Mouse (Mus musculus) adrenal gland (tissue): ENCODE results near the gene Ccndbp1.
"Not testable (repeated sequence)": the region's sequence is repeated elsewhere in the genome, so short reads cannot be mapped to it uniquely, and the experiment has no call there.

Experiments
- intact Hi-C: fragments of 180-260 bp; cut with DNase I; formaldehyde crosslinking; loops from one replicate; pipeline ENCODE4 v1.15.1; 2025
- long read RNA-seq, 2 experiments: library from polyadenylated mRNA; unstranded; transcript quantifications; one replicate each; pipeline ENCODE4 v2.0.0; 2020; ENCODE audit warnings: borderline replicate concordance in 1 of 2; ENCODE audit not compliant: insufficient replicate concordance in 1 of 2

Ccndbp1 gene
- long read RNA-seq, experiment 1, transcript Ccndbp1-201 (11 exons, 1,569 nt) = major isoform, 50 of 60 reads
- long read RNA-seq, experiment 1, partial matches to known transcripts = 3 of 60 reads
- long read RNA-seq, experiment 1, other reads (novel, unspliced or antisense) = 6 of 60 reads
- long read RNA-seq, experiment 2, transcript Ccndbp1-201 (11 exons, 1,569 nt) = major isoform, 54 of 62 reads
- long read RNA-seq, experiment 2, partial matches to known transcripts = 1 of 62 reads
- long read RNA-seq, experiment 2, other reads (novel, unspliced or antisense) = 4 of 62 reads

- intact Hi-C loops = no loop called here
Measured at GRCm38 (mm10) chr2:121007925-121008663, at the start of gene Ccndbp1. Gene Ccndbp1, plus strand, starts transcription at chr2:121008403.

GRCm38 (mm10) chr2:120959363-120959762 lies 48.8 kb upstream of the Ccndbp1 start:
- intact Hi-C loops = no loop called here

GRCm38 (mm10) chr2:120959827-120960226 lies 48.4 kb upstream of the Ccndbp1 start:
- intact Hi-C loops = no loop called here

GRCm38 (mm10) chr2:120960261-120960660 lies 47.9 kb upstream of the Ccndbp1 start:
- intact Hi-C loops = no loop called here

GRCm38 (mm10) chr2:120963110-120963509 lies 45.1 kb upstream of the Ccndbp1 start:
- intact Hi-C loops = no loop called here

- intact Hi-C loops = no loop called here
Measured at GRCm38 (mm10) chr2:120965486-120965885, 42.7 kb upstream of the Ccndbp1 start.

- intact Hi-C loops = no loop called here
Measured at GRCm38 (mm10) chr2:120970045-120970539, 38.1 kb upstream of the Ccndbp1 start.

- intact Hi-C loops = no loop called here
Measured at GRCm38 (mm10) chr2:120970559-120971080, 37.6 kb upstream of the Ccndbp1 start, which contains the start of gene Ubr1. Gene Ubr1, minus strand, starts transcription at chr2:120970715.

GRCm38 (mm10) chr2:120971766-120972165 lies 36.4 kb upstream of the Ccndbp1 start:
- intact Hi-C loops = no loop called here

GRCm38 (mm10) chr2:120972257-120972656 lies 35.9 kb upstream of the Ccndbp1 start:
- intact Hi-C loops = not testable (repeated sequence)

GRCm38 (mm10) chr2:120972964-120973363 lies 35.2 kb upstream of the Ccndbp1 start:
- intact Hi-C loops = no loop called here

GRCm38 (mm10) chr2:120976308-120976707 lies 31.9 kb upstream of the Ccndbp1 start:
- intact Hi-C loops = no loop called here

- intact Hi-C loops = no loop called here
Measured at GRCm38 (mm10) chr2:120976990-120977925, 30.9 kb upstream of the Ccndbp1 start, which contains the start of gene Tmem62. Gene Tmem62, plus strand, starts transcription at chr2:120977017.

- intact Hi-C loops = no loop called here
Measured at GRCm38 (mm10) chr2:120977926-120978692, 30.1 kb upstream of the Ccndbp1 start.

- intact Hi-C loops = no loop called here
Measured at GRCm38 (mm10) chr2:120978693-120979037, 29.5 kb upstream of the Ccndbp1 start.

GRCm38 (mm10) chr2:120979819-120980218 lies 28.4 kb upstream of the Ccndbp1 start:
- intact Hi-C loops = no loop called here

- intact Hi-C loops = no loop called here
Measured at GRCm38 (mm10) chr2:120980861-120981260, 27.3 kb upstream of the Ccndbp1 start.

- intact Hi-C loops = no loop called here
Measured at GRCm38 (mm10) chr2:120983611-120984010, 24.6 kb upstream of the Ccndbp1 start.

GRCm38 (mm10) chr2:120985241-120985640 lies 23.0 kb upstream of the Ccndbp1 start:
- intact Hi-C loops = no loop called here

GRCm38 (mm10) chr2:120991196-120991595 lies 17.0 kb upstream of the Ccndbp1 start:
- intact Hi-C loops = no loop called here
